Mouse (Mus musculus): ENCODE measurements around the gene Rab14. TPM values are rescaled to one million over a fixed set of nuclear protein-coding genes. Genes with fewer than 3 reads are reported as not detected.

Gene Rab14
- polyA plus RNA-seq, 1 experiment: 77.1 TPM

GRCm38 (mm10) chr2:35228145-35228544, 27.2 kb upstream of the Rab14 start:
- WGBS: 87% methylated on average over 4 of the region's 4 CpGs
- H3K4me3 ChIP-seq (replicated peaks; ENCODE audit: control insufficient read depth, low read depth, low read length): no peak overlapping the region
- H3K27ac ChIP-seq (ENCODE audit: control insufficient read depth, insufficient read depth, low read depth, low read length, poor library complexity): no peak overlapping the region
- TF ChIP-seq POLR2A (IDR thresholded peaks at IDR 0.05; ENCODE audit: borderline replicate concordance, control insufficient read depth, low read depth, low read length) (no peak), CTCF (IDR thresholded peaks at IDR 0.05; ENCODE audit: control insufficient read depth, insufficient read depth, low read length) (no peak)
- H3K4me1 ChIP-seq (ENCODE audit: control insufficient read depth, insufficient read depth, low read length): peaks cover 4% of the 10 kb centered on the region; the same call in 1 of the 2 replicates

- no peak for TF ChIP-seq CTCF (IDR thresholded peaks at IDR 0.05; ENCODE audit: control insufficient read depth, insufficient read depth, low read length)
- no peak overlapping the region for H3K27ac ChIP-seq (ENCODE audit: control insufficient read depth, insufficient read depth, low read depth, low read length, poor library complexity)
- H3K4me3 ChIP-seq (replicated peaks; ENCODE audit: control insufficient read depth, low read depth, low read length): no peak overlapping the region
- no peaks in the 10 kb centered on the region for H3K4me1 ChIP-seq (ENCODE audit: control insufficient read depth, insufficient read depth, low read length)
- 91% methylated on average over 15 of the region's 15 CpGs for WGBS
Measured at GRCm38 (mm10) chr2:35224285-35224684, 23.4 kb upstream of the Rab14 start.

GRCm38 (mm10) chr2:35222822-35223391, 22.0 kb upstream of the Rab14 start:
- H3K4me3 ChIP-seq (replicated peaks; ENCODE audit: control insufficient read depth, low read depth, low read length): no peak overlapping the region
- TF ChIP-seq POLR2A (IDR thresholded peaks at IDR 0.05; ENCODE audit: borderline replicate concordance, control insufficient read depth, low read depth, low read length) (no peak), CTCF (IDR thresholded peaks at IDR 0.05; ENCODE audit: control insufficient read depth, insufficient read depth, low read length) (no peak)
- H3K4me1 ChIP-seq (ENCODE audit: control insufficient read depth, insufficient read depth, low read length): no peaks in the 10 kb centered on the region; the same call in 1 of the 2 replicates
- 35% methylated on average over 6 of the region's 6 CpGs for WGBS
- H3K27ac ChIP-seq (ENCODE audit: control insufficient read depth, insufficient read depth, low read depth, low read length, poor library complexity): no peak overlapping the region

GRCm38 (mm10) chr2:35218736-35219135, 17.8 kb upstream of the Rab14 start:
- Histone ChIP-seq H3K4me1 (ENCODE audit: control insufficient read depth, insufficient read depth, low read length) (no peaks in the 10 kb centered on the region; the same call in 1 of the 2 replicates), H3K27ac (ENCODE audit: control insufficient read depth, insufficient read depth, low read depth, low read length, poor library complexity) (no peak overlapping the region), H3K4me3 (replicated peaks; ENCODE audit: control insufficient read depth, low read depth, low read length) (no peak overlapping the region)
- 78% methylated on average over 3 of the region's 3 CpGs for WGBS
- TF ChIP-seq POLR2A (IDR thresholded peaks at IDR 0.05; ENCODE audit: borderline replicate concordance, control insufficient read depth, low read depth, low read length) (no peak), CTCF (IDR thresholded peaks at IDR 0.05; ENCODE audit: control insufficient read depth, insufficient read depth, low read length) (no peak)

GRCm38 (mm10) chr2:35216701-35217100, 15.8 kb upstream of the Rab14 start:
- 67% methylated on average over 2 of the region's 2 CpGs for whole genome bisulfite sequencing
- TF ChIP-seq POLR2A (IDR thresholded peaks at IDR 0.05; ENCODE audit: borderline replicate concordance, control insufficient read depth, low read depth, low read length) (no peak), CTCF (IDR thresholded peaks at IDR 0.05; ENCODE audit: control insufficient read depth, insufficient read depth, low read length) (no peak)
- Histone ChIP-seq H3K4me1 (ENCODE audit: control insufficient read depth, insufficient read depth, low read length) (no peaks in the 10 kb centered on the region; the same call in 1 of the 2 replicates), H3K27ac (ENCODE audit: control insufficient read depth, insufficient read depth, low read depth, low read length, poor library complexity) (no peak overlapping the region), H3K4me3 (replicated peaks; ENCODE audit: control insufficient read depth, low read depth, low read length) (no peak overlapping the region)

GRCm38 (mm10) chr2:35215363-35215762, 14.4 kb upstream of the Rab14 start:
- Histone ChIP-seq H3K4me1 (ENCODE audit: control insufficient read depth, insufficient read depth, low read length) (no peaks in the 10 kb centered on the region; the same call in 1 of the 2 replicates), H3K27ac (ENCODE audit: control insufficient read depth, insufficient read depth, low read depth, low read length, poor library complexity) (no peak overlapping the region), H3K4me3 (replicated peaks; ENCODE audit: control insufficient read depth, low read depth, low read length) (no peak overlapping the region)
- no peak for TF ChIP-seq POLR2A (IDR thresholded peaks at IDR 0.05; ENCODE audit: borderline replicate concordance, control insufficient read depth, low read depth, low read length)
- TF ChIP-seq CTCF (IDR thresholded peaks at IDR 0.05; ENCODE audit: control insufficient read depth, insufficient read depth, low read length): no peak
- 85% methylated on average over 14 of the region's 14 CpGs for WGBS

GRCm38 (mm10) chr2:35214881-35215358, 14.0 kb upstream of the Rab14 start:
- Histone ChIP-seq H3K4me3 (replicated peaks; ENCODE audit: control insufficient read depth, low read depth, low read length) (no peak overlapping the region), H3K27ac (ENCODE audit: control insufficient read depth, insufficient read depth, low read depth, low read length, poor library complexity) (no peak overlapping the region), H3K4me1 (ENCODE audit: control insufficient read depth, insufficient read depth, low read length) (no peaks in the 10 kb centered on the region; the same call in 1 of the 2 replicates)
- no peak for TF ChIP-seq POLR2A (IDR thresholded peaks at IDR 0.05; ENCODE audit: borderline replicate concordance, control insufficient read depth, low read depth, low read length)
- peak; percentile 94 for TF ChIP-seq CTCF (IDR thresholded peaks at IDR 0.05; ENCODE audit: control insufficient read depth, insufficient read depth, low read length)
- 19% methylated on average over 12 of the region's 12 CpGs for WGBS

GRCm38 (mm10) chr2:35213345-35213910, 12.5 kb upstream of the Rab14 start:
- no peaks in the 10 kb centered on the region for H3K4me1 ChIP-seq (ENCODE audit: control insufficient read depth, insufficient read depth, low read length)
- no peak overlapping the region for H3K27ac ChIP-seq (ENCODE audit: control insufficient read depth, insufficient read depth, low read depth, low read length, poor library complexity)
- H3K4me3 ChIP-seq (replicated peaks; ENCODE audit: control insufficient read depth, low read depth, low read length): no peak overlapping the region
- WGBS: 52% methylated on average over 12 of the region's 12 CpGs
- TF ChIP-seq POLR2A (IDR thresholded peaks at IDR 0.05; ENCODE audit: borderline replicate concordance, control insufficient read depth, low read depth, low read length): no peak
- TF ChIP-seq CTCF (IDR thresholded peaks at IDR 0.05; ENCODE audit: control insufficient read depth, insufficient read depth, low read length): no peak
